14 mouse cellular contexts compared by ENCODE assay signal in genomic region chr2:33057514-33057913, GRCm38 (mm10).
DNase-seq lines count a peak whose midpoint lies in the region; ATAC-seq and TF ChIP-seq lines count a peak whose summit lies in the region.
"Had no signal": no experiment of that assay in that cellular context is flagged by ENCODE, and none has a peak within 500 bp of the region (broad histone marks: within the 10 kb centered on the region; RNA-seq: fewer than 3 reads in every experiment).

No protein-coding gene starts in this region.

- no peak overlapping the region for H3K4me3 ChIP-seq in stomach, postnatal 0 days (ENCODE audit: low read depth, low read length)
- H3K4me3 ChIP-seq: forebrain, embryonic 13.5 days; liver, embryonic 15.5 days had no signal

- no peaks in the 10 kb centered on the region for H3K36me3 ChIP-seq in stomach, postnatal 0 days (ENCODE audit: control insufficient read depth, insufficient read depth, low read length)
- H3K36me3 ChIP-seq: liver, embryonic 15.5 days had no signal

- intact Hi-C loops in heart, postnatal 14 days (cut with DNase I) = no loop called here

- no peaks in the 10 kb centered on the region for H3K9me3 ChIP-seq in stomach, postnatal 0 days (ENCODE audit: control insufficient read depth, low read length)
- H3K9me3 ChIP-seq: forebrain, embryonic 13.5 days; liver, embryonic 15.5 days had no signal

- no peak overlapping the region for H3K4me2 ChIP-seq in stomach, postnatal 0 days (replicated peaks; ENCODE audit: low read depth)
- H3K4me2 ChIP-seq: forebrain, embryonic 13.5 days; liver, embryonic 15.5 days had no signal

- no peaks in the 10 kb centered on the region for H3K27me3 ChIP-seq in stomach, postnatal 0 days (ENCODE audit: control insufficient read depth, insufficient read depth, low read length)
- H3K27me3 ChIP-seq: forebrain, embryonic 13.5 days; liver, embryonic 15.5 days had no signal

- WGBS in stomach, postnatal 0 days = 83% methylated on average over 7 of the region's 7 CpGs

- ATAC-seq in stomach, postnatal 0 days (ENCODE audit: low FRiP score, low TSS enrichment) = no peak
- ATAC-seq: forebrain, embryonic 13.5 days had no signal

- no peak overlapping the region for H3K27ac ChIP-seq in stomach, postnatal 0 days (replicated peaks)
- H3K27ac ChIP-seq: forebrain, embryonic 13.5 days; liver, embryonic 15.5 days had no signal

- no peaks in the 10 kb centered on the region for H3K4me1 ChIP-seq in stomach, postnatal 0 days (replicated peaks; ENCODE audit: control insufficient read depth, insufficient read depth)
- H3K4me1 ChIP-seq: liver, embryonic 15.5 days had no signal

- DNase-seq in cerebellum, postnatal 10 days = peak; percentile 57 to 65
- DNase-seq in cerebellum, adult 8-10 months = no peak
- peak; percentile 16 to 21 for DNase-seq in heart, postnatal 14 days
- DNase-seq in heart, postnatal 4 days = no peak
- DNase-seq in fat pad, adult 2 months (ENCODE audit: extremely low read depth, low read depth, low spot score) = peak; percentile 87
- DNase-seq in lung, postnatal 36 days = peak; percentile 42
- no peak for DNase-seq in kidney, postnatal 14 days
- DNase-seq in stomach, postnatal 0 days (ENCODE audit: low spot score) = no peak
- DNase-seq: embryo, embryonic 11 days; kidney, adult 2 months; kidney, postnatal 36 days; midbrain, embryonic 14.5 days had no signal

- H3K9ac ChIP-seq in stomach, postnatal 0 days (ENCODE audit: low read length) = no peak overlapping the region
- H3K9ac ChIP-seq: forebrain, embryonic 13.5 days; liver, embryonic 15.5 days had no signal

- no peak for TF ChIP-seq CTCF in stomach, postnatal 0 days (IDR thresholded peaks at IDR 0.05; ENCODE audit: low read depth)

- no peak for TF ChIP-seq EP300 in stomach, postnatal 0 days (optimal IDR thresholded peaks at IDR 0.05)

Comparison
In these comparisons a context has a peak if more than half of its experiments do, and no peak if none do; other contexts are left out.
1. DNase-seq: peak in cerebellum, postnatal 10 days (2 of 2), heart, postnatal 14 days (2 of 2), fat pad, adult 2 months (single experiment) and lung, postnatal 36 days (single experiment); none in cerebellum, adult 8-10 months (single experiment), heart, postnatal 4 days (single experiment), kidney, postnatal 14 days (single experiment) and stomach, postnatal 0 days (single experiment).